Mouse (Mus musculus) ES-E14 (cell line): ENCODE measurements around the gene Kndc1. TPM values are rescaled to one million over a fixed set of nuclear protein-coding genes. Genes with fewer than 3 reads are reported as not detected.

Source experiments
- DNase-seq: peaks from one replicate; pipeline ENCODE4 v3.0.0-alpha.2; 2013; ENCODE audit warnings: low read depth, low spot score
- H3K27ac ChIP-seq: 2 replicates; pipeline ENCODE4 v1.5.1; 2012; ENCODE audit warnings: low read depth, mild to moderate bottlenecking, low read length, moderate library complexity, mixed read lengths; ENCODE audit not compliant: poor library complexity, insufficient read depth, severe bottlenecking
- H3K36me3 ChIP-seq: 2 replicates; pipeline ENCODE4 v1.6.1; 2012; ENCODE audit warnings: mild to moderate bottlenecking, low read length, moderate library complexity, mixed read lengths; ENCODE audit not compliant: control insufficient read depth, poor library complexity, insufficient read depth, severe bottlenecking
- H3K4me1 ChIP-seq, 2 experiments: fragments of 150-350 bp in 1 of 2; sonication (generic) in 1 of 2; 2 replicates each; pipeline ENCODE4 v1.6.1; 2012; ENCODE audit warnings: low read length in 2 of 2, mild to moderate bottlenecking in 1 of 2, mixed read lengths in 1 of 2; ENCODE audit not compliant: control insufficient read depth in 2 of 2, insufficient read depth in 2 of 2, poor library complexity in 1 of 2
- H3K4me3 ChIP-seq, 2 experiments: fragments of 150-350 bp in 1 of 2; sonication (generic) in 1 of 2; 2 replicates each; pipeline ENCODE4 v1.5.1; 2012; ENCODE audit warnings: low read length in 2 of 2, low read depth in 1 of 2, mild to moderate bottlenecking in 1 of 2, mixed read lengths in 1 of 2; ENCODE audit not compliant: insufficient read depth in 1 of 2, poor library complexity in 1 of 2, severe bottlenecking in 1 of 2
- H3K9ac ChIP-seq: 2 replicates; pipeline ENCODE4 v1.6.1; 2012; ENCODE audit warnings: low read depth, mild to moderate bottlenecking, low read length, mixed read lengths; ENCODE audit not compliant: poor library complexity, insufficient read depth, severe bottlenecking
- H3K9me3 ChIP-seq: fragments of 150-350 bp; sonication (generic); 2 replicates; pipeline ENCODE4 v1.6.1; 2012; ENCODE audit warnings: low read depth, mild to moderate bottlenecking, low read length; ENCODE audit not compliant: control insufficient read depth, insufficient read depth
- CHD2 ChIP-seq: IDR thresholded peaks from 2 replicates; pipeline ENCODE4 v1.6.1; 2014; ENCODE audit warnings: mild to moderate bottlenecking, low read depth, low read length, inconsistent platforms
- HCFC1 ChIP-seq: IDR thresholded peaks from 2 replicates; pipeline ENCODE4 v1.6.1; 2012; ENCODE audit warnings: low read length, inconsistent platforms, borderline replicate concordance; ENCODE audit not compliant: insufficient read depth
- MAFK ChIP-seq: IDR thresholded peaks from 2 replicates; pipeline ENCODE4 v1.6.1; 2014; ENCODE audit warnings: mild to moderate bottlenecking, low read depth, low read length, inconsistent platforms; ENCODE audit not compliant: insufficient read depth
- ZC3H11A ChIP-seq: IDR thresholded peaks from 2 replicates; pipeline ENCODE4 v1.6.1; 2012; ENCODE audit warnings: low read depth, mild to moderate bottlenecking, inconsistent platforms, low read length, borderline replicate concordance
- ZNF384 ChIP-seq: IDR thresholded peaks from 2 replicates; pipeline ENCODE4 v1.6.1; 2012; ENCODE audit warnings: low read depth, low read length, inconsistent platforms
- in situ Hi-C, 2 experiments: fragments of 600-800 bp; cut with MboI; formaldehyde crosslinking; loops; one replicate each; pipeline ENCODE4 v1.15.1; 2025; ENCODE audit warnings: low sequenced_read_pairs in 2 of 2, inconsistent platforms in 1 of 2; ENCODE audit not compliant: unreplicated experiment in 2 of 2
- total RNA-seq: library from RNA; depleted of rRNA; stranded (reverse); fragments of 300-350 nt; gene quantifications from 2 replicates; pipeline ENCODE4 v1.2.3, GENCODE M21; 2012

Gene Kndc1
- total RNA-seq, 1 experiment: 2.3 TPM

DNA sequence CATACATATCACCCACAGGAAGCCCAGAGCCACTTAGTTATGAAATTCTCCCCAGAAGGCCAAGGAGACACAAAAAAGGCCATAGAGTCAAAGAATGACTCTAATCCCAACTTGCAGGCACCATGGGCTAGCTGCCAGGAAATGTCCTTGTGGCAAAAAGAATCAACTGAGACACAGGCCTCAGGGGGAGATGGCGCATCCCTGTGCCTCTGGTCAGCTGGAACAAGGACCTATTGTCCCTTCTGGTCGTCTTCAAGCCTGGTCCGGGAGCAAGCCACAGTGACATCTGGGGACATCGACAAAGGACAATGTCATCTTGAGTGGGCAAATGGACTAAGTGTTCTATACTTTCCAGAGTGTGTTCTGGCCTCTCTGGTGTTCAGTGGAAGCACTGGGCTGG, 11.0 kb upstream of the Kndc1 start:
- Histone ChIP-seq H3K9me3 (no peaks in the 10 kb centered on the region), H3K9ac (no peak overlapping the region), H3K36me3 (no peaks in the 10 kb centered on the region), H3K4me3 (no peak overlapping the region), H3K4me1 (no peaks in the 10 kb centered on the region), H3K27ac (no peak overlapping the region)
- TF ChIP-seq ZC3H11A (no peak), HCFC1 (no peak), ZNF384 (no peak), MAFK (no peak), CHD2 (no peak)
- no peak for DNase-seq
- in situ Hi-C loops: no loop called here

DNA sequence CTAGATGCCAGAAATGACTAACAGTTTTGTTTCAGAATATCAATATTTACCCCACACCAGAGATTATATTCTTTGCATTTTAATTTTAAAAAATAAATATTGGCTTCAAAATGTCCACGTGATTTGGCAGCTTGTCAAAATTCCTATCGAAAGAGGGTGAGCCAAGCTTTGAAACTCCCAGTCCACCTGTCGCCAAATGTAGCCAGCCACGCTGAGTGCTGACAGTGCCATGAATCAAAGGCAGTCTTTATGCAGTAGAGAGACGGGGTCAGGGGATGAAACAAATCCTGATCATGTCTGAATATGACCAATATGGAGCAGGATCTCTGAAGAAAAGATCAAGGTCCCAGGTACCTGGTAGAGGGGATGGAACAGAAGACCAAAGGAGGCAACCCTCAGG, 2.7 kb upstream of the Kndc1 start:
- Histone ChIP-seq H3K27ac (no peak overlapping the region), H3K9ac (no peak overlapping the region), H3K36me3 (no peaks in the 10 kb centered on the region), H3K4me3 (no peak overlapping the region), H3K4me1 (no peaks in the 10 kb centered on the region), H3K9me3 (no peaks in the 10 kb centered on the region)
- no peak for DNase-seq
- TF ChIP-seq CHD2 (no peak), ZC3H11A (no peak), HCFC1 (no peak)
- in situ Hi-C loops: no loop called here

DNA sequence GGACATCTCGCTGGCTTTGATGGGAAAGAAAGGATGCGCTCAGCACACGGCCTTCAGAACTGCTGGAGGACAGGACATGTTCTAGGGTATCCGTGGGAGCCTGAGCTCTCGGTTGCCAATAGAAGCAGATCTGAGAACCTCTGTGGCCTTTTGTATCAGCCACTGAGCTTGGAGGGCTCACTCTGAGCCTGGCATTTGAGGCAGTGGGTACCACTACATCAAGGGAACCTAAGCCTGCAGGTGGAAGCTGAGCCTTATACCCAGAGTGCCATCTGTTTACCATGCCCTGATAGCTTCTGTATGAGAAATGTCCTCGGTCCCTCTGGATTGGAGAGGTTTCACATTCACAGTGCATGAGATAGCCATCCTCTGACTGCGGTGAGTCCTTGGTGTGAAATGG, 1.8 kb downstream of the Kndc1 start:
- TF ChIP-seq CHD2: no peak
- no peak for TF ChIP-seq MAFK
- no peak for TF ChIP-seq ZNF384
- TF ChIP-seq ZC3H11A: no peak
- no peak for TF ChIP-seq HCFC1
- in situ Hi-C loops: no loop called here
- no peak for DNase-seq
- no peak overlapping the region for H3K9ac ChIP-seq
- H3K4me1 ChIP-seq: no peaks in the 10 kb centered on the region
- H3K4me3 ChIP-seq: no peak overlapping the region
- H3K36me3 ChIP-seq: no peaks in the 10 kb centered on the region
- no peak overlapping the region for H3K27ac ChIP-seq
- no peaks in the 10 kb centered on the region for H3K9me3 ChIP-seq

- Histone ChIP-seq H3K4me1 (no peaks in the 10 kb centered on the region), H3K27ac (no peak overlapping the region), H3K9me3 (no peaks in the 10 kb centered on the region), H3K36me3 (no peaks in the 10 kb centered on the region), H3K4me3 (no peak overlapping the region), H3K9ac (no peak overlapping the region)
- DNase-seq: no peak
- TF ChIP-seq MAFK (no peak), ZC3H11A (no peak), CHD2 (no peak), ZNF384 (no peak), HCFC1 (no peak)
- in situ Hi-C loops: no loop called here
Measured at GRCm38 (mm10) chr7:139896796-139897195, 2.3 kb downstream of the Kndc1 start.

- in situ Hi-C loops: no loop called here
Measured at GRCm38 (mm10) chr7:139898606-139899005, 4.1 kb downstream of the Kndc1 start.

More at GRCm38 (mm10) chr7:139898606-139899005, 4.1 kb downstream of the Kndc1 start:
- DNase-seq: no peak
- Histone ChIP-seq H3K27ac (no peak overlapping the region), H3K9me3 (no peaks in the 10 kb centered on the region), H3K9ac (no peak overlapping the region), H3K36me3 (no peaks in the 10 kb centered on the region), H3K4me3 (no peak overlapping the region), H3K4me1 (no peaks in the 10 kb centered on the region)
- TF ChIP-seq MAFK: no peak
- no peak for TF ChIP-seq ZC3H11A
- no peak for TF ChIP-seq ZNF384
- TF ChIP-seq HCFC1: no peak
- TF ChIP-seq CHD2: no peak
